Mouse (Mus musculus): ENCODE measurements around the gene Unc79. TPM values are rescaled to one million over a fixed set of nuclear protein-coding genes. Genes with fewer than 3 reads are reported as not detected.

Unc79 gene
- polyA plus RNA-seq, 1 experiment from 2014 or later, result 0.36 TPM

DNA sequence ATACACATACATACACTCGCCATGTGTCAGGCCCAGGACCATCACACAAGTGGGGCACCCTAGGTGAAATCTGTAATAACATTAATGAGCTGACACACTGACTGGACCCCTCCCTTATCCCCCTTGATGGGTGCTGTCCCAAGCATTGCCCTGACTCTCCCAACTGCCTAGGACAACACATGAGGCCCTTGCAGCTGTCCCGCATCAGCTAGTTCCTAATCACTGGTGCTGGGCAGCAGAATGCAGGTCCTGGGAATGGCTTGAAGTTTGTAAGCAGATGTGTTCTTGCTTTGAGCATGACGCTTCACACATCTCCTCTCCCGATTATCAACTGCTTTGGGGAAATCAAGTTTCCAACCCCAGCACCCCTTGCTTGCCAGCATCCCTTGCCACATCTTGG is 277.5 kb downstream of the Unc79 start:
- Histone ChIP-seq H3K27ac (no peak overlapping the region), H3K4me1 (no peaks in the 10 kb centered on the region; the same call in 1 of the 2 replicates), H3K4me3 (no peak overlapping the region), H3K9me3 (no peaks in the 10 kb centered on the region), H3K27me3 (ENCODE audit: poor library complexity, severe bottlenecking) (no peaks in the 10 kb centered on the region), H3K36me3 (replicated peaks) (no peaks in the 10 kb centered on the region)
- 72% methylated on average over 4 of the region's 4 CpGs for WGBS
- no peak for DNase-seq (ENCODE audit: extremely low spot score, low spot score)

DNA sequence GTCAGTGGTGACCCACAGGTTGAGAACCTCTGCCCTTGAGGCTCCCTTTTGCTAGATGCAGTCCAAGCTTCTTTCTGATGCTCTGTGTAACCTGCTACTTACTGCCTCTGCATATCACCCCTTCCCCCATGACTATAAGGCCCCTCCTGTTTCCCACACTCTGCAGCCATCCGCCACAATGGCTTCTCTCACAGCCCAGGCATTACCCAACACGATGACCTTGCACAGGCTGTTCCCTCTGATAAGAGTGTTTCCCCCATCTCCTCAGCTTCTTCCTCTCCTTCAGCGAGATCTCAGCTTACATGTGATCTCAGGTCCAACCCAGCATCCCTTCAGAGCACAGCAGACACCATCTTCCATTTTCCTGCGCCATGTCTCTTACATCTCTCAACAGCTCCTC is 280.4 kb downstream of the Unc79 start:
- no peak overlapping the region for H3K4me3 ChIP-seq
- H3K36me3 ChIP-seq (replicated peaks), result no peaks in the 10 kb centered on the region
- no peaks in the 10 kb centered on the region for H3K9me3 ChIP-seq
- H3K27ac ChIP-seq, result no peak overlapping the region
- no peaks in the 10 kb centered on the region for H3K27me3 ChIP-seq (ENCODE audit: poor library complexity, severe bottlenecking)
- peaks cover 9% of the 10 kb centered on the region; the same call in 1 of the 2 replicates for H3K4me1 ChIP-seq
- WGBS, result 84% methylated on average over 4 of the region's 4 CpGs
- no peak for DNase-seq (ENCODE audit: extremely low spot score, low spot score)

Small RNA genes lying within 50 kb of the gene (microRNA-seq; reads per million reads assigned to microRNA genes)
- not detected for gene Gm44324

Other genes with a start within 250 kb of the Unc79 start
- 16.5 and 18.5 TPM in 2 replicates for gene Itpk1, start 243.9 kb upstream of the Unc79 start, polyA plus RNA-seq (2016; fragmentation: Nextera tagmentation; extraction: Ambion mirVana)
- 33.8 and 36.5 TPM in 2 replicates for gene Moap1, start 205.2 kb upstream of the Unc79 start, polyA plus RNA-seq (2016; fragmentation: Nextera tagmentation; extraction: Ambion mirVana)
- 12.0 and 14.2 TPM in 2 replicates for gene Tmem251, start 205.1 kb upstream of the Unc79 start, polyA plus RNA-seq (2016; fragmentation: Nextera tagmentation; extraction: Ambion mirVana)
- gene Gm28051, start 191.1 kb upstream of the Unc79 start, polyA plus RNA-seq (2016; fragmentation: Nextera tagmentation; extraction: Ambion mirVana), result not detected in 2 replicates
- 47.9 and 52.4 TPM in 2 replicates for gene Gon7, start 191.1 kb upstream of the Unc79 start, polyA plus RNA-seq (2016; fragmentation: Nextera tagmentation; extraction: Ambion mirVana)
- gene Ubr7, start 190.9 kb upstream of the Unc79 start, polyA plus RNA-seq (2016; fragmentation: Nextera tagmentation; extraction: Ambion mirVana), result 67.8 and 71.6 TPM in 2 replicates
- 31.7 and 35.0 TPM in 2 replicates for gene Gm20604, start 190.2 kb upstream of the Unc79 start, polyA plus RNA-seq (2016; fragmentation: Nextera tagmentation; extraction: Ambion mirVana)
- gene Btbd7, start 70.4 kb upstream of the Unc79 start, polyA plus RNA-seq (2016; fragmentation: Nextera tagmentation; extraction: Ambion mirVana), result 16.1 and 17.1 TPM in 2 replicates
- not detected in 2 replicates for gene Cox8c, start 49.5 kb upstream of the Unc79 start, polyA plus RNA-seq (2016; fragmentation: Nextera tagmentation; extraction: Ambion mirVana)

All from forebrain, embryonic 10.5 days (tissue).